Mouse (Mus musculus) mouse embryonic stem cell (cell line): ENCODE results near the gene Tgfb3.

ENCODE experiments used
- in situ Hi-C, 2 experiments: fragments of 300-500 bp; cut with MboI; formaldehyde crosslinking; loops; 1 replicate in 1 of 2; 3 replicates in 1 of 2; pipeline ENCODE4 v1.14.3; 2019 to 2020; ENCODE audit warnings: low sequenced_read_pairs in 2 of 2, low pct_unique_long_range_greater_than_20kb in 1 of 2, mixed read lengths in 1 of 2; ENCODE audit not compliant: unreplicated experiment in 1 of 2

The Tgfb3 gene

GRCm38 (mm10) chr12:86049813-86050212, 29.0 kb downstream of the Tgfb3 start:
- in situ Hi-C loops = no loop called here

- in situ Hi-C loops = no loop called here
Observed at GRCm38 (mm10) chr12:86047376-86047775, 31.5 kb downstream of the Tgfb3 start.

GRCm38 (mm10) chr12:86046776-86047175, 32.1 kb downstream of the Tgfb3 start:
- in situ Hi-C loops = no loop called here

GRCm38 (mm10) chr12:86046141-86046540, 32.7 kb downstream of the Tgfb3 start:
- in situ Hi-C loops = no loop called here

GRCm38 (mm10) chr12:86039751-86040150, 39.1 kb downstream of the Tgfb3 start:
- in situ Hi-C loops = no loop called here

- in situ Hi-C loops = no loop called here
Observed at GRCm38 (mm10) chr12:86039078-86039477, 39.8 kb downstream of the Tgfb3 start.

GRCm38 (mm10) chr12:86037235-86037921, 41.5 kb downstream of the Tgfb3 start:
- in situ Hi-C loops = no loop called here

- in situ Hi-C loops = no loop called here
Observed at GRCm38 (mm10) chr12:86036368-86037166, 42.3 kb downstream of the Tgfb3 start.

- in situ Hi-C loops = no loop called here
Observed at GRCm38 (mm10) chr12:86035586-86035985, 43.3 kb downstream of the Tgfb3 start.

- in situ Hi-C loops = no loop called here
Observed at GRCm38 (mm10) chr12:86030932-86031331, 47.9 kb downstream of the Tgfb3 start.

GRCm38 (mm10) chr12:86027747-86028146, 51.1 kb downstream of the Tgfb3 start:
- in situ Hi-C loops = loop anchor here in 1 of 2 experiments (10.0 kb wide), 1 partner anchor 47 kb away; the partner anchor contains the start of gene Tgfb3

GRCm38 (mm10) chr12:86027000-86027399, 51.8 kb downstream of the Tgfb3 start:
- in situ Hi-C loops = loop anchor here in 1 of 2 experiments (10.0 kb wide), 1 partner anchor 48 kb away; the partner anchor contains the start of gene Tgfb3

- in situ Hi-C loops = loop anchor here in 1 of 2 experiments (10.0 kb wide), 1 partner anchor 49 kb away; the partner anchor contains the start of gene Tgfb3
Observed at GRCm38 (mm10) chr12:86025480-86025879, 53.4 kb downstream of the Tgfb3 start.

- in situ Hi-C loops = loop anchor here in 1 of 2 experiments (10.0 kb wide), 1 partner anchor 50 kb away; the partner anchor contains the start of gene Tgfb3
Observed at GRCm38 (mm10) chr12:86024426-86024825, 54.4 kb downstream of the Tgfb3 start.

GRCm38 (mm10) chr12:86023081-86023871, 55.6 kb downstream of the Tgfb3 start:
- in situ Hi-C loops = loop anchor here in 1 of 2 experiments (10.0 kb wide), 1 partner anchor 52 kb away; the partner anchor contains the start of gene Tgfb3

- in situ Hi-C loops = loop anchor here in 1 of 2 experiments (10.0 kb wide), 1 partner anchor 52 kb away; the partner anchor contains the start of gene Tgfb3
Observed at GRCm38 (mm10) chr12:86022282-86022984, 56.4 kb downstream of the Tgfb3 start.

- in situ Hi-C loops = loop anchor here in 1 of 2 experiments (10.0 kb wide), 1 partner anchor 53 kb away; the partner anchor contains the start of gene Tgfb3
Observed at GRCm38 (mm10) chr12:86021583-86021982, 57.3 kb downstream of the Tgfb3 start.

- in situ Hi-C loops = no loop called here
Observed at GRCm38 (mm10) chr12:86017360-86017759, 61.5 kb downstream of the Tgfb3 start.
